Mouse (Mus musculus) forelimb bud, embryonic 11.5 days (tissue): ENCODE data around the gene Gm49510.

Source experiments
- DNase-seq: peaks from one replicate; pipeline ENCODE4 v3.0.0-alpha.2; 2012; ENCODE audit warnings: low read depth, low spot score

The Gm49510 gene

DNA sequence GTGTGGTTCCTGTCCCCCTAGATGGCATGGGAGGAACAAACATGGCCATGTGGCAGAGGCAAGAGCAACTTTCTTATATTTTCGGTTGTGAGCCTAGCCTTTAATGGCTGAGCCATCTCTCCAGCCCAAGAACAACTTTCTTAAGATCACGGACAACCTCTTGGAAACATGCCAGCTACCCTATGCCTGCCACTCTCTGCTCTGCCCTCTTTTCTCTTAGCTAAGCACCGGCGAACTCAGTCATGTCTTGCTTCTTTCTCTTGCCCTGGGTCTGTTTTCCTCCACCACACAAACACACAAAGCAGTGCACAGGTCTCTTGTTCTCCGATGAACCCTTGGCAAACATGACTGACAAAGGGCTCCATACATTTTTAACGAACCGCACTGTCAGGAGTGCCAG lies 46.8 kb downstream of the Gm49510 start:
- no peak for DNase-seq

DNA sequence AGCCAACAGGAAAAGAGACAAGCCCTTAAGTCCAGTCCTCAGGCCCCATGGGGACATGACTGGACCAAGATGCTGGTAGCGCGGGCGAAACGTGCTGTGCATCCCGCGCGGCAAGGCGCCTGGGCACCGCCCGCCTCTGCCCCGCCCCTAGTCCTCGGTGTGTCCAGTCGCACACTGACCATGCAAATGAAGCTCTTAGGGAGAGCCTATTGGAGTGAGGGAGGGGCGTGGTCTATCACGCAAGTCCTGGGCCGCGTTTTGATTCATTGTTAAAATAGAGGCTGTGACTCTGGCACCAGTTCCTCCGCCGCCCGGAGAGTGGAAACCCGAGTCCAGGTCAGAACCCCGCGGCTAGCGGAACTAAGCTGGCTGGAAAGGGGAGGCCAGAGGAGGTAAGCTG lies 48.2 kb downstream of the Gm49510 start, which contains the start of gene Triobp:
Gene Triobp (plus strand): TSS at position 68 of the 400 bp plus-strand sequence.
- DNase-seq: peak; percentile 90

DNA sequence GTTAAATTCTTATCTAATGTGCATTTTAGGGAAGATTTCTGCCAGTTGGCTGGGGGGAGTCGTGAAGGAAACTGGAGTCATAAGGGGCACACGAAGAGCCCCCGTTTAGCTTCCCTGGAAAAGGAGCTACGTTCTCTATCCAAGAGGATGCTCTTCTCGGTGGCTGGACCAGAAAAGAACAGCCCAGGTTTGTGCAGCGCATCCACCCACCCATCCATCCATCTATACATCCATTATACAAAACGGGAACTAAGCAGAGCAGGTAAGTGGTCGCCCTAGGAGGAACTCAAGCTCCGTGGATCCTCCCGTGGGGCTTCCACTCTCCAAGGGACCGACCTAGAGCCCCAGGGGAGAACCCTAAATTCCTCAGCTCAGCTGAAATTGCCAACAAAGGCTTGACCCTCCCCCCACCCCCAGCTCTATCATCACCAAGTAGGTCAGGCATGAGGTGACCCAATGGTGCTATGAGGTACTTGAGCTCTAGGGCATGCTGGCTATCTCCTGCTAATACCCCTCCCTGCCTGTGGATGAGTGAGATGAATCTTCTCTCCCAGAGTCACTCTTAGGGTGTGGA lies 48.8 kb downstream of the Gm49510 start:
- no peak for DNase-seq

DNA sequence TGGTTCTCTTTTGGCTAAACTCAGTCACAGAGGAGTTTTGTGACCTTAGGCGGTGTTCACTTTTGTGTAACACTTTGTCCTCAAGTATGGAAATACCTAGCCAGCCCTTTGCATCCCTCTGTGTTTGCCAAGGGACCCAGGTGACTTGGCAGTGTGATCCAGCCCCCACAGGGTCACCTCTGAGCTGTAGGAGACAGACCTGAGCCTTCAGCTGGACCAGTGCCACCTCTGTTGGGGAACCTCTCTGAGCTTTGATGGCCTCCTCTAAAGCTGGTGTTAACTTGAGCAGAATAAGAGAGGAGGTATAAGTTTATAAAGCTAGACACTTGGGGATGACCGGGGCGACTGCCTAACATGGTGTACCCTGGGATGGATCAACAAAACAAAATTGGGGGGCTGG lies 49.4 kb downstream of the Gm49510 start:
- DNase-seq: no peak

DNA sequence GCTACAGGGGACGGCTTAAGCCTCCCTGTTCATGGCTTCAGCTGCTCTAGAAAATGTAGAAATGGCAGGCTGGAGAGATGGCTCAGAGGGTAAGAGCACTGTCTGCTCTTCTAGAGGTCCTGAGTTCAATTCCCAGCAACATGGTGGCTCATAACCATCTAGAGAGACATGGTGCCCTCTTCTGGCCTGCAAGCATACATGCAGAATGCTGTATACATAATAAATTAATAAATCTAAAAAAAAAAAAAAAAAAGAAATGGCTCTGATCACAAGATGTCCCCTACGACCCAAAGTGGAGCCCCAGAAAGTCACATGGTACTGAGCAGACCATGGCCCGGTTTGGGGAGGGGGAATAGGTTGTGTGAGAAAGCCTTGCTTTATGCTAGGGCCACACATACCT lies 56.2 kb downstream of the Gm49510 start:
- no peak for DNase-seq

DNA sequence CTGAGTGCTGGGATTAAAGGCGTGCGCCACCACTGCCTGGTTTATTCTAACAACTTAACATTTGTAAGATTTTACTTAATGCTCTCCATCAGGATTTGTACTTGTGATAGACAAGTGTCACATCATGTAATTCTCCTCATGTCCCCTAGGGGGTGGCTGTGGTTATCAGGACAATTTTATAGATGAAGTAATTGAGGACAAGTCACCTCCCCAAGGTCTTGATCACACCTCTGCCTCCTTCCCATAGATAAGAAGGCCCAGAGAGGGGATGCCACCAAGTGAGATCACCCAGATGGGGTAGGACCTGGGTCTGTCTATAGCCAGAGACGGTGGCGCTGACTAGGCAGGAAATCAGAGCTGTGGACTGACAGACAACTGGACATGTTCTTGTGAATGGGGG lies 56.9 kb downstream of the Gm49510 start:
- no peak for DNase-seq

DNA sequence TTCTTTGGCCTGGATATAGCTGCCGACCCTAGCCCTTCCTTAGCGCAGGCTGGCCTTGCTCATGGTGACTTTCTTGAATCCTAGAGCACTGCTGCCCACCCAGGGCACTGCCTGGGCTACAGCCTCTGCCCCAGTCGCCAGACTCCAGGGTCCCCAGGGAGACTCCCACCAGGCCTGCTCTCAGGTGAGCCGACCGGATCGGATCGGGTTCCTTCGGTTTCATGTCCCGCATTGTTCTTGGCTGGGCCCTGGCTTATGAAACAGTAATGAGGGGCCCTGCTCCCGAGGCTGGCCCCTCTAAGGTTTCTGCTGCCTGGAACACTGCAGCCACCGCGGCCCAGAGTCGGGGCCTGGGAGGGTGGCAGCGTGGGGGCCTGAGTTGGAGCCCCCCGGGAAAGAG lies 57.6 kb downstream of the Gm49510 start:
- no peak for DNase-seq

DNA sequence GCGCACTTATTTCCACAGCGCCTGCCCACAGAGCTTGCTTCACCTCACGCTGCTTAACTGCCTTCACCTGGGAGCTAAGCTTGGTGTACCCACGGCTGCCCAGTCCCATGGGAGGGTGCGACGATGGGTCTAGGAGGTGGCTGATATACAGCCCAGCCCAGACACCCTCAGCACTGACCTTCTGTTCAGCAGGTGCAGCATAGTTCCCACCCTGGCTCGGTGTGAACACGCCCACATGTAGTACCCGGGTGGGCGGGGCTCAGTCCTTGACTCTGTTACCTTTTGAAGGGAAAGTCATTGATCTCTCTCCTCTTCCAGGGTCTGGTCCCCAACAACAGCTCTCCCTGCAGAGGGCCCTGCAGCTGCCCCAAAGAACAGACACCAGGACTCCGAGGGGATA lies 60.1 kb downstream of the Gm49510 start:
- no peak for DNase-seq

DNA sequence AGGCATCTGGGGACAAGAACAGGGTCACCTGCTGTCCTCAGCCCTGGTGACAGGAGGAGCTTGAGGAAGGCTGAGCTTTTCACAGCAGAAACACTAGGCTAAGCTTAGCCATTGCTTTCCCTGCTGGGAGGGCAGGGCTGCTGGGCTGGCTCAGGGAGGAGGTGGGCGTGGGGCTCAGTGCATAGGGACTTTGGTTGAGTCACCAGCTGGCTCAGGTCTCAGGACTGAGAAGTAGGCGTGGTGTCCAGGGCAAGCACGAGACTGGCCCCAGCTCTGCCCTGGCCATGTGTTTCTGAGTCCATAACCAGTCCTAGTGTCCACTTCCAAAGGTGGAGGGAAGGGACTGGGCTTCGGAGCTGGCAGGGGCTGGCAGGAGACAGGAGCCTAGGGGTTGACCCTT lies 60.6 kb downstream of the Gm49510 start:
- DNase-seq: no peak

DNA sequence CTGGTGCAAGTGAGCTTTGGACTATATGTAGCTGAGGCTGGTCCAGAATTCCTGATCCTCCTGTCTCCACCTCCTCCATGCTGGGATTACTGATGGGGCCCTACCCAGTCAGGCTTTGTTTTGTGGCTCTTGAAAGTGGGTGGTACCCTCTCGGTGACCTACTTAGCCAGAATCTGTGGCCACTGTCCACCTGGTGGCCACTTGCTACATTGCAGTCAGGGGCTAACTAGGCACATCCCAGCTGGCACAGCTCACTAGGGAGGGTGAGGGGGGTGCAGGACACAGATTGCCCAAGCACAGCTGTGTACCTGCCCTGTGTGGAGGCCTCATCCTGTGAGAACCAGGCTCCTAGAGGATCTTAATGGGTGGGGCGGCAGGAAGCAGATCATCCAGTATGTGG lies 63.4 kb downstream of the Gm49510 start:
- peak; percentile 68 for DNase-seq
